Mouse (Mus musculus) testis, adult 2 months (tissue): ENCODE data around the gene Folr2.

Experiments used
- CTCF ChIP-seq: fragments of 200-500 bp; IDR thresholded peaks from 2 replicates; pipeline ENCODE4 v1.5.1; 2012; ENCODE audit warnings: low read depth, mild to moderate bottlenecking, inconsistent platforms, low read length, moderate library complexity; ENCODE audit not compliant: control insufficient read depth, insufficient read depth, insufficient replicate concordance
- POLR2A ChIP-seq: fragments of 200-500 bp; IDR thresholded peaks from 2 replicates; pipeline ENCODE4 v1.6.1; 2012; ENCODE audit warnings: low read depth, mild to moderate bottlenecking, inconsistent platforms, low read length, moderate library complexity; ENCODE audit not compliant: control insufficient read depth

DNA sequence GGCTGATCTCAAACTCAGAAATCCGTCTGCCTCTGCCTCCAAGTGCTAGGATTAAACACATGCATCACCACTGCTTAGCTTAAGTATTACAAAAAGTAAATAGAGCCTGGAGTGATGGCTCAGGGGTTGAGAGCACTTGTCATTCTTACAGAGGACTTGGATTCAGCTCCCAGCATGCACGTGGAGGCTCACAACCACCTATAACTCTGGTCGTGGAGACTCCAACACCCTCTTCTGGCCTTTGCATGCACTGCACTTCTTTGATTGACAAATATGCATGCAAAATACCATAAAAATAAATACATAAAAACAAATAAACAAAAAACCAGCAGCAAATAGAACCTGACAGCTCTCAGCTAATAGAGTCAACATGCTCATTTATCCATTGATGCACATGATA, 5.3 kb upstream of the Folr2 start:
- no peak for TF ChIP-seq CTCF
- TF ChIP-seq POLR2A, result no peak
